Mouse (Mus musculus) stomach, embryonic 14.5 days (tissue): ENCODE results near the gene Hist1h4j. TPM values are rescaled to one million over a fixed set of nuclear protein-coding genes. Genes with fewer than 3 reads are reported as not detected.
A peak's percentile ranks its signal among the peaks of the same experiment; 100 is the strongest.
"Not testable (repeated sequence)": the region's sequence is repeated elsewhere in the genome, so short reads cannot be mapped to it uniquely, and the experiment has no call there.

Source experiments
- ATAC-seq: fragments of 200-750 bp; cut with Nextera tagmentation; 2 replicates; pipeline ENCODE4 v1.8.0; 2017; ENCODE audit warnings: low read depth, moderate TSS enrichment; ENCODE audit not compliant: insufficient number of reproducible peaks, insufficient read depth, low FRiP score
- H3K27ac ChIP-seq: fragments of 300-500 bp; sonication (generic); 2 replicates; pipeline ENCODE4 v1.5.1; 2014; ENCODE audit warnings: mild to moderate bottlenecking, low read length, moderate library complexity, mixed read lengths
- H3K27me3 ChIP-seq: fragments of 300-500 bp; sonication (generic); 2 replicates; pipeline ENCODE4 v1.6.1; 2014; ENCODE audit warnings: low read length, control low read depth, mixed read lengths; ENCODE audit not compliant: control insufficient read depth, insufficient read depth
- H3K36me3 ChIP-seq: fragments of 300-500 bp; sonication (generic); 2 replicates; pipeline ENCODE4 v1.6.1; 2014; ENCODE audit warnings: mild to moderate bottlenecking, control low read depth, low read length, moderate library complexity, mixed read lengths; ENCODE audit not compliant: control insufficient read depth, insufficient read depth
- H3K4me1 ChIP-seq: fragments of 300-500 bp; sonication (generic); 2 replicates; pipeline ENCODE4 v1.6.1; 2014; ENCODE audit warnings: low read length, control low read depth, mixed read lengths; ENCODE audit not compliant: control insufficient read depth, insufficient read depth
- H3K4me2 ChIP-seq: fragments of 300-500 bp; sonication (generic); replicated peaks from 2 replicates; pipeline ENCODE4 v1.6.1; 2014; ENCODE audit warnings: low read depth, low read length, control low read depth
- H3K4me3 ChIP-seq: fragments of 300-500 bp; sonication (generic); 2 replicates; pipeline ENCODE4 v1.5.1; 2014; ENCODE audit warnings: low read depth, low read length, control low read depth
- H3K9ac ChIP-seq: fragments of 300-500 bp; sonication (generic); replicated peaks from 2 replicates; pipeline ENCODE4 v1.6.1; 2014; ENCODE audit warnings: low read depth, mild to moderate bottlenecking, control low read depth, low read length, moderate library complexity, mixed read lengths
- H3K9me3 ChIP-seq: fragments of 300-500 bp; sonication (generic); 2 replicates; pipeline ENCODE4 v1.6.1; 2016; ENCODE audit warnings: low read depth, low read length, control low read depth; ENCODE audit not compliant: control insufficient read depth
- WGBS: fragments of 180-500 bp; shearing (Covaris S2); extraction: QIAGEN DNeasy Blood & Tissue Kit; methylation state at CpG from one replicate; pipeline ENCODE4 v1.1.7; 2014; 5-methylcytosine and 5-hydroxymethylcytosine counted together
- polyA plus RNA-seq: library from polyadenylated mRNA; unstranded; fragments of >200 nt; fragmentation: Nextera tagmentation; extraction: Ambion mirVana; gene quantifications from 2 replicates; pipeline ENCODE4 v1.2.1, GENCODE M21; 2014

Gene Hist1h4j
- polyA plus RNA-seq, 1 experiment from 2014 or later: 4.5 TPM

GRCm38 (mm10) chr13:21715131-21715863 is 19.6 kb upstream of the Hist1h4j start:
- H3K4me2 ChIP-seq: peak overlapping the region; percentile 79
- H3K4me3 ChIP-seq: peak overlapping the region; percentile 41
- H3K9me3 ChIP-seq: no peaks in the 10 kb centered on the region
- no peaks in the 10 kb centered on the region for H3K36me3 ChIP-seq
- no peak for ATAC-seq
- peaks cover 14% of the 10 kb centered on the region; the same call in 1 of the 2 replicates for H3K4me1 ChIP-seq
- no peaks in the 10 kb centered on the region for H3K27me3 ChIP-seq
- peak overlapping the region; percentile 91 for H3K27ac ChIP-seq
- WGBS: under 1% methylated on average over 21 of the region's 22 CpGs
- peak overlapping the region; percentile 65 for H3K9ac ChIP-seq

- not testable (repeated sequence) for H3K27me3 ChIP-seq, H3K36me3 ChIP-seq, H3K9me3 ChIP-seq
- Histone ChIP-seq H3K4me2 (peak within 1 kb of the TSS; percentile 84), H3K4me1 (peaks cover 19% of the 10 kb centered on the region; the same call in 1 of the 2 replicates), H3K4me3 (peak within 1 kb of the TSS; percentile 41), H3K9ac (peak within 1 kb of the TSS; percentile 65), H3K27ac (peak within 1 kb of the TSS; percentile 95)
- WGBS: 0% methylated on average over 28 of the region's 50 CpGs
- ATAC-seq: peak; percentile 93
Measured at GRCm38 (mm10) chr13:21715864-21716539, 18.9 kb upstream of the Hist1h4j start, which contains the start of the genes Hist1h2bl and Hist1h2ai. Gene Hist1h2bl (minus strand): TSS chr13:21716143. Gene Hist1h2ai (plus strand): TSS chr13:21716422.

GRCm38 (mm10) chr13:21716540-21717391 is 18.1 kb upstream of the Hist1h4j start:
- not testable (repeated sequence) for ATAC-seq, H3K36me3 ChIP-seq
- under 1% methylated on average over 8 of the region's 38 CpGs for WGBS

GRCm38 (mm10) chr13:21717397-21718357 is 17.2 kb upstream of the Hist1h4j start, which contains the start of gene Hist1h3h:
Gene Hist1h3h (plus strand): TSS chr13:21717659.
- not testable (repeated sequence) for H3K27me3 ChIP-seq, H3K36me3 ChIP-seq, H3K9me3 ChIP-seq
- Histone ChIP-seq H3K4me3 (peak within 1 kb of the TSS; percentile 41), H3K9ac (peak within 1 kb of the TSS; percentile 73), H3K27ac (peak within 1 kb of the TSS; percentile 95), H3K4me2 (peak within 1 kb of the TSS; percentile 84), H3K4me1 (peaks cover 20% of the 10 kb centered on the region; the same call in 1 of the 2 replicates)
- ATAC-seq: peak; percentile 54
- WGBS: under 1% methylated on average over 25 of the region's 56 CpGs

More at GRCm38 (mm10) chr13:21716540-21717391, 18.1 kb upstream of the Hist1h4j start:
- Histone ChIP-seq H3K4me3 (peak overlapping the region; percentile 41), H3K4me1 (peaks cover 20% of the 10 kb centered on the region; the same call in 1 of the 2 replicates), H3K4me2 (peak overlapping the region; percentile 84), H3K9ac (peak overlapping the region; percentile 60), H3K27ac (peak overlapping the region; percentile 95)
- H3K27me3 ChIP-seq, H3K9me3 ChIP-seq: not testable (repeated sequence)

GRCm38 (mm10) chr13:21718381-21719080 is 16.3 kb upstream of the Hist1h4j start:
- peak overlapping the region; percentile 88 for H3K27ac ChIP-seq
- H3K4me1 ChIP-seq: peaks cover 20% of the 10 kb centered on the region; the same call in 1 of the 2 replicates
- H3K4me3 ChIP-seq: peak overlapping the region; percentile 41
- H3K9me3 ChIP-seq: no peaks in the 10 kb centered on the region
- 55% methylated on average over 4 of the region's 4 CpGs for WGBS
- no peaks in the 10 kb centered on the region for H3K27me3 ChIP-seq
- peak overlapping the region; percentile 56 for H3K4me2 ChIP-seq
- ATAC-seq: no peak
- no peaks in the 10 kb centered on the region for H3K36me3 ChIP-seq
- peak overlapping the region; percentile 73 for H3K9ac ChIP-seq

- 2% methylated on average over 19 of the region's 44 CpGs for WGBS
- Histone ChIP-seq H3K4me2 (peak overlapping the region; percentile 42), H3K9ac (peak overlapping the region; percentile 36; the same call in 1 of the 2 replicates), H3K4me1 (peaks cover 13% of the 10 kb centered on the region; the same call in 1 of the 2 replicates), H3K27ac (peak overlapping the region; percentile 82), H3K4me3 (peak overlapping the region; percentile 39)
- peak; percentile 0; the same call in 1 of the 2 replicates for ATAC-seq
- not testable (repeated sequence) for H3K36me3 ChIP-seq, H3K9me3 ChIP-seq, H3K27me3 ChIP-seq
Measured at GRCm38 (mm10) chr13:21721107-21721756, 13.6 kb upstream of the Hist1h4j start.
